Mouse (Mus musculus): ENCODE data around the gene Aqp2. TPM values are rescaled to one million over a fixed set of nuclear protein-coding genes. Genes with fewer than 3 reads are reported as not detected.

The Aqp2 gene
- not detected for polyA plus RNA-seq (2017; shearing (Covaris generic))

- no peak for ATAC-seq
Measured at GRCm38 (mm10) chr15:99578802-99579485, at the start of gene Aqp2. Gene Aqp2 (plus strand): TSS chr15:99579055.

- ATAC-seq: no peak
Measured at GRCm38 (mm10) chr15:99531146-99531545, 47.7 kb upstream of the Aqp2 start.

GRCm38 (mm10) chr15:99532023-99532422, 46.8 kb upstream of the Aqp2 start:
- no peak for ATAC-seq

- ATAC-seq: no peak
Measured at GRCm38 (mm10) chr15:99536889-99537862, 41.7 kb upstream of the Aqp2 start.

GRCm38 (mm10) chr15:99539891-99540290, 39.0 kb upstream of the Aqp2 start:
- no peak for ATAC-seq

GRCm38 (mm10) chr15:99544047-99544446, 34.8 kb upstream of the Aqp2 start:
- ATAC-seq: no peak

GRCm38 (mm10) chr15:99546596-99546995, 32.3 kb upstream of the Aqp2 start:
- ATAC-seq: no peak

GRCm38 (mm10) chr15:99547732-99548131, 31.1 kb upstream of the Aqp2 start:
- no peak for ATAC-seq

- no peak for ATAC-seq
Measured at GRCm38 (mm10) chr15:99549901-99550300, 29.0 kb upstream of the Aqp2 start.

- ATAC-seq: no peak
Measured at GRCm38 (mm10) chr15:99553767-99554166, 25.1 kb upstream of the Aqp2 start.

GRCm38 (mm10) chr15:99558947-99559346, 19.9 kb upstream of the Aqp2 start:
- ATAC-seq: no peak

- no peak for ATAC-seq
Measured at GRCm38 (mm10) chr15:99560246-99560645, 18.6 kb upstream of the Aqp2 start.

GRCm38 (mm10) chr15:99567371-99567770, 11.5 kb upstream of the Aqp2 start:
- no peak for ATAC-seq

GRCm38 (mm10) chr15:99568682-99569081, 10.2 kb upstream of the Aqp2 start:
- ATAC-seq: no peak

- ATAC-seq: no peak
Measured at GRCm38 (mm10) chr15:99569123-99569522, 9.7 kb upstream of the Aqp2 start.

GRCm38 (mm10) chr15:99583463-99584344, 4.8 kb downstream of the Aqp2 start:
- ATAC-seq: no peak

GRCm38 (mm10) chr15:99584407-99585202, 5.8 kb downstream of the Aqp2 start:
- no peak for ATAC-seq

- ATAC-seq: no peak
Measured at GRCm38 (mm10) chr15:99585741-99586140, 6.9 kb downstream of the Aqp2 start.

GRCm38 (mm10) chr15:99586525-99586924, 7.7 kb downstream of the Aqp2 start:
- no peak for ATAC-seq

GRCm38 (mm10) chr15:99589237-99589636, 10.4 kb downstream of the Aqp2 start:
- ATAC-seq: no peak

- ATAC-seq: no peak
Measured at GRCm38 (mm10) chr15:99589704-99590103, 10.8 kb downstream of the Aqp2 start.

All from activated CD4-positive, CD25-positive, alpha-beta regulatory T cell, adult 4 months (primary cell).